Mouse (Mus musculus): Measurements from ENCODE around the gene Chdh.

- TF ChIP-seq CTCF (IDR thresholded peaks at IDR 0.05; ENCODE audit: extremely low read depth, insufficient read depth, low read length) (no peak), POLR2A (IDR thresholded peaks at IDR 0.05; ENCODE audit: extremely low read depth, insufficient read depth, low read length) (no peak)
Measured at GRCm38 (mm10) chr14:30033405-30033804, 24.6 kb downstream of the Chdh start.
